Mouse (Mus musculus) urinary bladder, postnatal 14 days (tissue): ENCODE data around the gene Hpgd.

Experiments used
- DNase-seq: peaks from one replicate; pipeline ENCODE4 v3.0.0; 2021; ENCODE audit warnings: low spot score

Gene Hpgd

DNA sequence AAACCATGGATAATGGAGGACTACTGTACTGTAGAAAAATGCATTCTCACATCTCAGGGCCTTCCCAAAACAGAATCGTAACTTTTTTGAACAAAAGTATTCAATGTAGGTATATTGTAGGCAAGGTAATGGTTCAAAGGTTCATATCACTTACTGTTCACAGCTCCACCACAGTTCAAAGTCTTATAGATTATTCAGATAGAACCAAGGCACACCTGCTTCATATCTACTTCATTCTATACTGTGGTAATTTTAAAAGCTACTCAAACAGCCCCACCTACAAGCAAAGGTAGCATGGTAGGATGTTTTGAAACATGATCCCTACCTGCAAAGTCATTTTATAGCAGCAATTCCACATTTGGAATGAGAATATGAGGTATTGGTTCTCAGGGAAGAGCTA lies 28.9 kb downstream of the Hpgd start:
- DNase-seq = no peak

DNA sequence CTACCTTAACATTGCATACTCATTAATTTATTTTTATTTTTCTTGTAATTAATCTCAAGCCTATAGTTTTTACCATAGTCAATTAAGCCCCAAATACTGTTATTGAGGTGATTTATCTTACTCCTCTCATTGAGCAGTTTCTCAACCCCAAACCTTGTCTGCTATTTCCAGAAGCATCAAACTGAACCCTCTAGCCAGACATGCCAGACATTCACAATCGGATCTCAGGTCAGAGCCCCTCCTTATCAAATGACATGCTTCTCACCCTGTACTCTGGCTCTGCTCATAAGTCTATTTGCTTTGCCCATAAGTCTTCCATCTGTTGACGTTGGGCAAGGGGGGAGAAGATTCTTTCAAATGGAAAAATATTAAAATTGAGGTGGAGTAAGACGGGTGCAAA lies 33.3 kb downstream of the Hpgd start:
- DNase-seq = no peak

DNA sequence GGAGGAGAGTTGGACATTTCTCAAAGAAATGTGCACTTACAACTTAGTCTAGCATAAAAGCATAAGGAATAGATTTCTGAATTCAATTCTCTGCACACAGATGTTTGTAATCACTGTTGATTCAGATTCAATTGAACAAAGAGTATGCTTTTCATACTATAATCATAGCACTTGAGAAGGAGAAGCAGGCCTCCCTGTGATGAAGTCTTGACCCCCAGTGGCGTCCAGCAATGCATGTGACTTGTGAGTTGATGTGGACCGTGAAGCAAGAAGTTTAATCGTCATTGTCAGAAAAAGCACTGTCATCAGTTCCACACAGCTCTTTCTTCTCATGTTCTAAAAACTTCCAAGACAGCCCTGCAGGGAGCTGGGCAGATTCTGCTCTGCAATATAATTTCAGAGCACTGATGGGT lies 33.8 kb downstream of the Hpgd start:
- no peak for DNase-seq

DNA sequence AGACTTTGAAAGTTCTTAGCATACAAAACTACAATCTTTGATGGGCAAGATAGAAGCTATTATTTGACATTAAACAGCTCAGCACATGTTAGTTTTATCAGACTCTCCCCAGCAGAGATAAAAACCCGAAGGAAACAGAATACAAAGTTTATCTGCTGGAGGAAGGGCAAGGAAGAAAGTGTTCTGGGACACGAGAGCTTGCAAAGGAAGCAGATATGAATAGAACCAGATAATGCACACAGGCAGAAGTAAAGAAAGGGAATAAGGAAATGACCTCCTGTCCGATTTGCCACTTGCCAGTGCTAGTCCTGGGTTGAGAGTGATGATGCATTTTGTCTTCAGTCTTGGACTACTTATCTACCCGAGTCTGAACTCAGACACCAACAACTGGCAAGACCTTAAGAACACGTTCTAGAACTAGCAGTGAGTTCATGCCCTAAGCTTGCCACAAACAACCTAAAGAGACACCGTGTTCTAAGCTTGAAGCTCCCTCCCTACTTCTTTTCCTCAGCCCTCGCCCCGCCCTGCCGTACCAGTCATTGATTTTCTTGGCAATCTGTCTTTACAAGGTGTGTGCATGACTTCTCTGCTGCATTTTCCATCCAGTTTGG lies 41.1 kb downstream of the Hpgd start:
- peak; percentile 30 for DNase-seq

DNA sequence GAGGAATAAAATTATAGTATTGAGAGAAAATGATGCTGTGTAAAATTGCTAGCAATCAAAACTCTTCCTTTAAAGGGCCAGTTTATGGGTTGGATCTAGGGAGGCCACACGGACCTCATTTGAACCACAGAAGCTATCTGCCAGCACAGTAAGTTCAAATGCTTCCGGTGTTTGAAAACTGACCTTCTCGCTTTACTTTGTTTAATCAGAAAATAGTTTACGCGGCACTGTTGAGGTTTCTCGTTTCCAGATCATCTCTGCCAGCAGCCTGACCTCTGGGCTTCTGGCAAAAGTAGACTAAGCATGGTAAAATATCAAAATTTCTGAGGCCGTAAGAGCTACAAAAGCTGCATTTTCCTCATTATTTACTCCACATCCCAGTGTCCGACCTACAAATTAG lies 42.4 kb downstream of the Hpgd start:
- no peak for DNase-seq

DNA sequence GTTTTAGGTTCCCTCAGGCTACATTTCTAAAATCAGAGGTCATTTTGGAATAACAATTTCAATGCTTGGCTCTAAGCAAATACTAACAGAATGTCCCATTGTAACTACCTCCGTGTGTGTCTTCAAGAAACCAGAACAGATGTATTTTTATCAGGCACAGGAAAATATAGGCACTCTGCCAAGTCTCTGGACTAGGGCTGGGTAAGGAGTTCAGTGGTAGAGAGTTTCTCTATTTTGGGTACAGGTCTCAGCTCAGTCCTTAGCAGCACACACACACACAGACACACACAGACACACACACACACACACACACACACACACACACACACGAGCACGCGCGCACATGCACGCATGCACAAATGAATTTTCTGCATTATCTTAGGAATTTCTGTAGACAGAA lies 49.1 kb downstream of the Hpgd start:
- peak; percentile 16 for DNase-seq

DNA sequence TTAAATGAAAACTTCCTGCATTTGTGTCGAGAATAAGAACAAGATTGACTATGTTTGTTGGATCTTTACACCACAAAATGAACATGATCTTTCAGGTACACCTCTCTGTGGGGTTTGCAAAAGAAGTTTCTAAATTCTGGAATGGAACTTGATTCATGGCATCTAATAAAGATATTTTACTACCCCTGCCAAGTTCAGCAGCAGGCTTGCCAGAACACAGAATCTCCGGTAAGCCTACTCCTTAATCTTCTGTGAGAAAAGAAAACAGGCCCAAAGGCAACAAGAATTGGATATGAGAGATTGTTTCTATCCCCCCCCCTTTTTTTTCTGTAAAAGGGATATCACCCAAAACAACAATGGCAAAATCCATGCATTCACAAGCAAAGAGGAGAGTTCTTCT lies 49.6 kb downstream of the Hpgd start:
- DNase-seq = peak; percentile 41

DNA sequence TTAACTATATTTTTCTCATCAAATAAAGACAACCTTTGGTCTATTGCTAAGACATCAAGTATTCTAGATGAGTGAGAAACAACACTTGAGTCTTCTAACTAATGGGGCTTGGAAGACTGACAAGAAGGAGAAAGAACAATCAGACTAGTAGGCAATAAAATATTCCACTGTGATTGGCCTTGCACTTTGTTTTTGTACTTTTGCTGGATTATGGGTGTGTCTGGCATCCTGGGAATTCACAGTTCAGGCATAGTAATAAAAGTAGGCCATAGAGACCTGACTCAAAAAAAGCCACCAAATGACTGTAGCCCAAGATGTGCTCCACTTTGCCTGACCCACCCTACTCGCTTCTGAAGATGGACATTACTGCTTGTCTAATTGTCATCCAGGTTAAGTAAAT lies 50.0 kb downstream of the Hpgd start:
- DNase-seq = no peak

DNA sequence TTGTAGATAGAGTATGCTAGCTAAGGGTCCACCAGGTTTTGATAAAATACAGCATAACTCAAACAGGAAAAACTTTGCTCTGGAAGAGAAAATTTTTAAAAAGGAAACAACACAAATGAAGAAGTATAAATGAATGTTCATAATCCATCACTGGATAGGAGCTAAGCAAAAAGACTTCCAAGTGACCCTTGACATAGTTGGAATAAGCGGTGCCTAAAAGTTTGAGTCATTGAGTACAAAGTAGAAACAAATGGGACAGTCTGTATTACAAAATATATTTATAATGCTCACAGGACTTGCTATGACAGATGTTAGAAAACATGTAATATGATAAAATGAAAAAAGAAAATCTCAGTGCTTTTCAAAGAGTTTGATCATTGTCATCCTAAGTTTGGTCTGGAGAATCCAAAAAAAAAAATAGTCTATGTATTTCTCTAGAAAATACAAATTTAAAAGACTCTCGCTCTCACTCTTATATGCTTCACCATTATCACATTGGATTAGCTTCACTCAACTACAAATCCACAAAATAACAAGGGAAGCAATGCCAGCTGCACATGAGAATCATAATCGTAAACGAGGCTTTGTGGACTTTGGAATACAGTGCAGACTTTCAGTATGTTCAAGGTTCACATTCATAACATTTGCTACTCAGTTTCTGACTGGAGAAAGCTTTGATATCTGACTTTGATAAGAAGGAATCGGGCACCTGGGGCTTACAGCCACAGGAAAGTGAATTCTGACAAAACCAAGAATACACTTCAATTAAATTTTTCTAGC lies 51.4 kb downstream of the Hpgd start:
- no peak for DNase-seq

DNA sequence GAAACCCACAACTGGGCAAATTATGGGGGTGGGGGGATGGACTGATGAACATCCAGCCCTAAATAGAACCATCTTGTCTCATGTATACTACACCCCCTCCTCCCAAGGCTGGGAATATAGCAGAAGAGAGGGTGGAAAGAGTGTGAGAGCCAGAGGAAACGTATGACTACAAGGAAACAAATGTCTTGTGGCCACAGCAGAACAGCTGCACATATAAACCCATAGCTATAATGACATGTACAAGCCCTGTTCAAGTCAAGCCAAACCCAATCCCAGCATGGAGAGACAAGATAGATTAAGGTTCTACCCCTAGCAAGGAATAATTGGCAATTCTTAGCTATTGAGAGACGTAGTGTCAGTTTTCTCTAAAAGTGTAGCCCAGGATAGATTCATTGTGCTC lies 68.8 kb downstream of the Hpgd start:
- no peak for DNase-seq
